Mouse (Mus musculus): Measurements from ENCODE around the gene Ubac2.

- TF ChIP-seq TAL1 (IDR thresholded peaks at IDR 0.05; ENCODE audit: low read length), result no peak
- no peak for TF ChIP-seq GATA1 (IDR thresholded peaks at IDR 0.05; ENCODE audit: low read length)
Measured at GRCm38 (mm10) chr14:122035860-122036259, 157.4 kb downstream of the Ubac2 start.
